Mouse (Mus musculus): ENCODE measurements at regions not wholly inside any gene's neighbourhood (a gene's known extent, or its start where the extent isn't known, plus 50 kb on each side); places are given as distances from the start of the nearest gene placed in this dataset.

- in situ Hi-C loops (cut with MboI; ENCODE audit: low sequenced_read_pairs in 2 of 2, unreplicated experiment in 2 of 2), result no loop called here
- no peaks in the 10 kb centered on the region for H3K4me1 ChIP-seq (ENCODE audit: control insufficient read depth in 2 of 2, insufficient read depth in 2 of 2, low read length in 2 of 2, poor library complexity in 1 of 2)
- no peak overlapping the region for H3K27ac ChIP-seq (ENCODE audit: insufficient read depth, low read depth, low read length, poor library complexity, severe bottlenecking)
- TF ChIP-seq MAFK (IDR thresholded peaks at IDR 0.05; ENCODE audit: insufficient read depth, low read depth, low read length), result no peak
- no peak for TF ChIP-seq ZNF384 (IDR thresholded peaks at IDR 0.05; ENCODE audit: low read depth, low read length)
- no peak overlapping the region for H3K9ac ChIP-seq (ENCODE audit: insufficient read depth, low read depth, low read length, poor library complexity, severe bottlenecking)
- H3K9me3 ChIP-seq (ENCODE audit: control insufficient read depth, insufficient read depth, low read depth, low read length), result no peaks in the 10 kb centered on the region
- no peak for DNase-seq (ENCODE audit: low read depth, low spot score)
- H3K36me3 ChIP-seq (ENCODE audit: control insufficient read depth, insufficient read depth, low read length, poor library complexity, severe bottlenecking), result no peaks in the 10 kb centered on the region
- no peak overlapping the region for H3K4me3 ChIP-seq (ENCODE audit: insufficient read depth in 1 of 2, low read depth in 1 of 2, low read length in 2 of 2, poor library complexity in 1 of 2, severe bottlenecking in 1 of 2)
Measured at GRCm38 (mm10) chr1:61289552-61289951, 311.8 kb downstream of the Icos start.

GRCm38 (mm10) chr1:61293106-61293505 lies 315.4 kb downstream of the Icos start:
- Histone ChIP-seq H3K9me3 (ENCODE audit: control insufficient read depth, insufficient read depth, low read depth, low read length) (no peaks in the 10 kb centered on the region), H3K4me1 (ENCODE audit: control insufficient read depth in 2 of 2, insufficient read depth in 2 of 2, low read length in 2 of 2, poor library complexity in 1 of 2) (no peaks in the 10 kb centered on the region), H3K27ac (ENCODE audit: insufficient read depth, low read depth, low read length, poor library complexity, severe bottlenecking) (no peak overlapping the region), H3K4me3 (ENCODE audit: insufficient read depth in 1 of 2, low read depth in 1 of 2, low read length in 2 of 2, poor library complexity in 1 of 2, severe bottlenecking in 1 of 2) (no peak overlapping the region), H3K36me3 (ENCODE audit: control insufficient read depth, insufficient read depth, low read length, poor library complexity, severe bottlenecking) (no peaks in the 10 kb centered on the region), H3K9ac (ENCODE audit: insufficient read depth, low read depth, low read length, poor library complexity, severe bottlenecking) (no peak overlapping the region)
- in situ Hi-C loops (cut with MboI; ENCODE audit: low sequenced_read_pairs in 2 of 2, unreplicated experiment in 2 of 2), result no loop called here
- DNase-seq (ENCODE audit: low read depth, low spot score), result no peak
- no peak for TF ChIP-seq ZC3H11A (IDR thresholded peaks at IDR 0.05; ENCODE audit: borderline replicate concordance, low read depth, low read length)
- TF ChIP-seq CHD2 (IDR thresholded peaks at IDR 0.05; ENCODE audit: low read depth, low read length), result no peak
- no peak for TF ChIP-seq ZNF384 (IDR thresholded peaks at IDR 0.05; ENCODE audit: low read depth, low read length)
- no peak for TF ChIP-seq HCFC1 (IDR thresholded peaks at IDR 0.05; ENCODE audit: borderline replicate concordance, insufficient read depth, low read length)

GRCm38 (mm10) chr1:61295219-61295618 lies 317.5 kb downstream of the Icos start:
- H3K9ac ChIP-seq (ENCODE audit: insufficient read depth, low read depth, low read length, poor library complexity, severe bottlenecking), result no peak overlapping the region
- no peak overlapping the region for H3K27ac ChIP-seq (ENCODE audit: insufficient read depth, low read depth, low read length, poor library complexity, severe bottlenecking)
- no peak for DNase-seq (ENCODE audit: low read depth, low spot score)
- no peaks in the 10 kb centered on the region for H3K36me3 ChIP-seq (ENCODE audit: control insufficient read depth, insufficient read depth, low read length, poor library complexity, severe bottlenecking)
- no peak overlapping the region for H3K4me3 ChIP-seq (ENCODE audit: insufficient read depth in 1 of 2, low read depth in 1 of 2, low read length in 2 of 2, poor library complexity in 1 of 2, severe bottlenecking in 1 of 2)
- TF ChIP-seq MAFK (IDR thresholded peaks at IDR 0.05; ENCODE audit: insufficient read depth, low read depth, low read length) (no peak), ZC3H11A (IDR thresholded peaks at IDR 0.05; ENCODE audit: borderline replicate concordance, low read depth, low read length) (no peak), CHD2 (IDR thresholded peaks at IDR 0.05; ENCODE audit: low read depth, low read length) (no peak), HCFC1 (IDR thresholded peaks at IDR 0.05; ENCODE audit: borderline replicate concordance, insufficient read depth, low read length) (no peak), ZNF384 (IDR thresholded peaks at IDR 0.05; ENCODE audit: low read depth, low read length) (no peak)
- H3K4me1 ChIP-seq (ENCODE audit: control insufficient read depth in 2 of 2, insufficient read depth in 2 of 2, low read length in 2 of 2, poor library complexity in 1 of 2), result no peaks in the 10 kb centered on the region
- H3K9me3 ChIP-seq (ENCODE audit: control insufficient read depth, insufficient read depth, low read depth, low read length), result no peaks in the 10 kb centered on the region
- in situ Hi-C loops (cut with MboI; ENCODE audit: low sequenced_read_pairs in 2 of 2, unreplicated experiment in 2 of 2), result no loop called here

GRCm38 (mm10) chr1:61296831-61297230 lies 319.1 kb downstream of the Icos start:
- no peaks in the 10 kb centered on the region for H3K36me3 ChIP-seq (ENCODE audit: control insufficient read depth, insufficient read depth, low read length, poor library complexity, severe bottlenecking)
- TF ChIP-seq MAFK (IDR thresholded peaks at IDR 0.05; ENCODE audit: insufficient read depth, low read depth, low read length), result no peak
- TF ChIP-seq CHD2 (IDR thresholded peaks at IDR 0.05; ENCODE audit: low read depth, low read length), result no peak
- TF ChIP-seq ZC3H11A (IDR thresholded peaks at IDR 0.05; ENCODE audit: borderline replicate concordance, low read depth, low read length), result no peak
- no peak for TF ChIP-seq ZNF384 (IDR thresholded peaks at IDR 0.05; ENCODE audit: low read depth, low read length)
- TF ChIP-seq HCFC1 (IDR thresholded peaks at IDR 0.05; ENCODE audit: borderline replicate concordance, insufficient read depth, low read length), result no peak
- H3K27ac ChIP-seq (ENCODE audit: insufficient read depth, low read depth, low read length, poor library complexity, severe bottlenecking), result no peak overlapping the region
- no peak overlapping the region for H3K9ac ChIP-seq (ENCODE audit: insufficient read depth, low read depth, low read length, poor library complexity, severe bottlenecking)
- no peak for DNase-seq (ENCODE audit: low read depth, low spot score)
- H3K4me1 ChIP-seq (ENCODE audit: control insufficient read depth in 2 of 2, insufficient read depth in 2 of 2, low read length in 2 of 2, poor library complexity in 1 of 2), result no peaks in the 10 kb centered on the region
- no peaks in the 10 kb centered on the region for H3K9me3 ChIP-seq (ENCODE audit: control insufficient read depth, insufficient read depth, low read depth, low read length)
- H3K4me3 ChIP-seq (ENCODE audit: insufficient read depth in 1 of 2, low read depth in 1 of 2, low read length in 2 of 2, poor library complexity in 1 of 2, severe bottlenecking in 1 of 2), result no peak overlapping the region
- in situ Hi-C loops (cut with MboI; ENCODE audit: low sequenced_read_pairs in 2 of 2, unreplicated experiment in 2 of 2), result no loop called here

GRCm38 (mm10) chr1:61297361-61297760 lies 319.6 kb downstream of the Icos start:
- H3K27ac ChIP-seq (ENCODE audit: insufficient read depth, low read depth, low read length, poor library complexity, severe bottlenecking), result no peak overlapping the region
- H3K9ac ChIP-seq (ENCODE audit: insufficient read depth, low read depth, low read length, poor library complexity, severe bottlenecking), result no peak overlapping the region
- no peak overlapping the region for H3K4me3 ChIP-seq (ENCODE audit: insufficient read depth in 1 of 2, low read depth in 1 of 2, low read length in 2 of 2, poor library complexity in 1 of 2, severe bottlenecking in 1 of 2)
- H3K36me3 ChIP-seq (ENCODE audit: control insufficient read depth, insufficient read depth, low read length, poor library complexity, severe bottlenecking), result no peaks in the 10 kb centered on the region
- peak; percentile 8 for DNase-seq (ENCODE audit: low read depth, low spot score)
- H3K4me1 ChIP-seq (ENCODE audit: control insufficient read depth in 2 of 2, insufficient read depth in 2 of 2, low read length in 2 of 2, poor library complexity in 1 of 2), result no peaks in the 10 kb centered on the region
- no peaks in the 10 kb centered on the region for H3K9me3 ChIP-seq (ENCODE audit: control insufficient read depth, insufficient read depth, low read depth, low read length)
- TF ChIP-seq CHD2 (IDR thresholded peaks at IDR 0.05; ENCODE audit: low read depth, low read length) (0 out of 2 replicates have a peak, but pooled peaks have one; percentile 48), HCFC1 (IDR thresholded peaks at IDR 0.05; ENCODE audit: borderline replicate concordance, insufficient read depth, low read length) (no peak), MAFK (IDR thresholded peaks at IDR 0.05; ENCODE audit: insufficient read depth, low read depth, low read length) (no peak), ZNF384 (IDR thresholded peaks at IDR 0.05; ENCODE audit: low read depth, low read length) (no peak)
- in situ Hi-C loops (cut with MboI; ENCODE audit: low sequenced_read_pairs in 2 of 2, unreplicated experiment in 2 of 2), result no loop called here

Data from ES-E14 (cell line).